Mouse (Mus musculus): ENCODE data around the gene Dnajc5.

The Dnajc5 gene

GRCm38 (mm10) chr2:181520118-181520935 lies at the start of gene Dnajc5:
TSS of gene Dnajc5 (plus strand) at chr2:181520485.
- peak; percentile 97 to 98 for DNase-seq

GRCm38 (mm10) chr2:181471246-181471645 lies 49.0 kb upstream of the Dnajc5 start:
- DNase-seq, result peak; percentile 54 to 59

GRCm38 (mm10) chr2:181472256-181472827 lies 47.9 kb upstream of the Dnajc5 start:
- DNase-seq, result no peak

- peak in 1 of 2 experiments; percentile 36 for DNase-seq
Measured at GRCm38 (mm10) chr2:181483120-181483519, 37.2 kb upstream of the Dnajc5 start.

- DNase-seq, result peak; percentile 83 to 84
Measured at GRCm38 (mm10) chr2:181483562-181484318, 36.5 kb upstream of the Dnajc5 start.

GRCm38 (mm10) chr2:181484456-181485233 lies 35.6 kb upstream of the Dnajc5 start:
- peak; percentile 37 to 59 for DNase-seq

GRCm38 (mm10) chr2:181485741-181486140 lies 34.5 kb upstream of the Dnajc5 start:
- DNase-seq, result no peak

GRCm38 (mm10) chr2:181487338-181488277 lies 32.7 kb upstream of the Dnajc5 start:
- no peak for DNase-seq

GRCm38 (mm10) chr2:181491432-181492205 lies 28.7 kb upstream of the Dnajc5 start:
- no peak for DNase-seq

- DNase-seq, result no peak
Measured at GRCm38 (mm10) chr2:181492206-181492605, 28.1 kb upstream of the Dnajc5 start.

GRCm38 (mm10) chr2:181493156-181493927 lies 26.9 kb upstream of the Dnajc5 start, which contains the start of gene Abhd16b:
TSS of gene Abhd16b (plus strand) at chr2:181493206.
- peak in 1 of 2 experiments; percentile 47 for DNase-seq

- DNase-seq, result peak; percentile 18 to 47
Measured at GRCm38 (mm10) chr2:181494266-181494945, 25.9 kb upstream of the Dnajc5 start.

GRCm38 (mm10) chr2:181495845-181496244 lies 24.4 kb upstream of the Dnajc5 start:
- peak in 1 of 2 experiments; percentile 36 for DNase-seq

GRCm38 (mm10) chr2:181496281-181496680 lies 24.0 kb upstream of the Dnajc5 start:
- peak; percentile 55 to 73 for DNase-seq

GRCm38 (mm10) chr2:181496831-181497547 lies 23.3 kb upstream of the Dnajc5 start, which contains the start of gene Tpd52l2:
TSS of gene Tpd52l2 (plus strand) at chr2:181497142.
- DNase-seq, result peak; percentile 94 to 96

GRCm38 (mm10) chr2:181497548-181497875 lies 22.8 kb upstream of the Dnajc5 start:
- peak in 1 of 2 experiments; percentile 43 for DNase-seq

GRCm38 (mm10) chr2:181498644-181499043 lies 21.6 kb upstream of the Dnajc5 start:
- DNase-seq, result no peak

- DNase-seq, result no peak
Measured at GRCm38 (mm10) chr2:181509191-181509590, 11.1 kb upstream of the Dnajc5 start.
